Mouse (Mus musculus): ENCODE measurements around the gene Bbof1. TPM values are rescaled to one million over a fixed set of nuclear protein-coding genes. Genes with fewer than 3 reads are reported as not detected.

The Bbof1 gene
- total RNA-seq, 2 experiments from 2014 or later, result 8.7 to 9.9 TPM

DNA sequence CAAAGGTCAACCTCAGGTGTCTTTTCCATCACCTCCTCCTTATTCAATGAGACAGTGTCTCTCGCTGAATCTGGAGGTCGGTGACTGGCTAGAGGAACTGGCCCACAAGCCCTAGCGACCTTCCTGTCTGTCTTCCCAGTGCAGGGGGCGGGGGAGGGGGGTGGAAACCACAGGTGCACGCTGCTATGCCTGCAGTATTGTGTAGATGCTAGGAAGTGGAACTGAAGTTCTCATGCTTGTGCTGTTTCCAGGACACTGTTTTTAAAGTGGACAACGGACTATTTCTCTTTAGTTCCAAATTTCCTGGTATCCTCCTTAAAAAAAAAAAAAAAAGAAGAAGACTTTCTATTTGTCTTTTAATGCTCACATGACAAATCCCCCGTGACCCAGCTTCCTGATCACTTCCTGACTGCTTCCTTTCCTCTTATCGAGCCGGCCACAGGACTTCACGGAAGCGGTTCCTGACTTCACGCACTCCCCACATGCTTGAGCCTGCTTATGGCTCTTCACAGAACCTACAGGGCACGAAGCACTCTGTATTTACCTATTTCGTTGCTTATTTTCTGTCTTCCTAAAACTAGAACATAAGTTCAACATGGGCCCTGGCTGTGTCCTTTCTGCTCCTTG is 20.0 kb upstream of the Bbof1 start:
- no peak overlapping the region for H3K4me3 ChIP-seq
- TF ChIP-seq CTCF (conservative IDR thresholded peaks at IDR 0.05), result no peak
- no peak overlapping the region for H3K27ac ChIP-seq
- no peak for DNase-seq (ENCODE audit: low spot score in 2 of 2)

- Histone ChIP-seq H3K4me3 (no peak overlapping the region), H3K27ac (no peak overlapping the region)
- DNase-seq (ENCODE audit: low spot score in 2 of 2), result no peak
- no peak for TF ChIP-seq CTCF (conservative IDR thresholded peaks at IDR 0.05)
These were observed 18.5 kb upstream of the Bbof1 start for GRCm38 (mm10) chr12:84390336-84390735.

DNA sequence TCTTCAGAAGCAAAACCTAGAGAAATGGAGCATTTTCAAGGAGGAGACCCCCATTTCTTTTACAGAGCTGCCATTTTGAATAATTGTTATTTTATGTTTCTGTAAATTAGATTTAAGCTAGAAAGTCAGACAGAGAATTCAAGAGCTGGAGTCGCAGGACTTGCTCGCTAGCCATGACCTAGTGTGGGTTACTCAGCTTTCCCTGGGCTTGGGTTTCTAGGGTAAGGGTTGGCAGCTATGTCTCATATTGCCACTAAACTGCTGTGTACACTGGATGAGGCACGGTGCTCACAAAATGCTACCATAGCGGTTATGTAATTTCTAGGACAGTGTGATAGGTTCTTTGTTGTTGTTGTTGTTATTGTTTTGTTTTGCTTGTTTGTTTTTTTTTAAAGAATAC is 16.2 kb upstream of the Bbof1 start:
- DNase-seq (ENCODE audit: low spot score in 2 of 2), result no peak
- Histone ChIP-seq H3K27ac (no peak overlapping the region), H3K4me3 (no peak overlapping the region)
- no peak for TF ChIP-seq CTCF (conservative IDR thresholded peaks at IDR 0.05)

DNA sequence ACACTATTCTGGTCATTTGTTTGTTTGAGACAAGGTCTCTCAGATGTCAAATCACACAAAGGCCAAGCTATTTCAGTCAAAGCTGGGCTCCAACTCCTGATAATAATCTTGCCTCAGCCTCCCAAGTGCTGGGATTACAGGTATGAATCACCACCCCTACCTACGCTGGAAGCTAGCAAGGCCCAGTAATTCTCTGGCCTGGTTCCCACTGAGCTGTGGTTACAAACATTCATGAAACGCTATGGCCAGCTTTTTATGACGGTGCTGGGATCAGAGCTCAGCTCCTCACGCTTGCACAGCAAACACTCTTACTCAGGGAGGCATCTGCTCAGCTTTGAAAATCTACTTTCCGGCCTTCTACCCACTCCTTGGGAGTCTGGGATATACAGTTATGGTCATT is 15.0 kb upstream of the Bbof1 start:
- H3K4me3 ChIP-seq, result no peak overlapping the region
- H3K27ac ChIP-seq, result no peak overlapping the region
- DNase-seq (ENCODE audit: low spot score in 2 of 2), result no peak
- no peak for TF ChIP-seq CTCF (conservative IDR thresholded peaks at IDR 0.05)

- TF ChIP-seq CTCF (conservative IDR thresholded peaks at IDR 0.05), result no peak
- DNase-seq (ENCODE audit: low spot score in 2 of 2), result no peak
- Histone ChIP-seq H3K4me3 (no peak overlapping the region), H3K27ac (no peak overlapping the region)
These were observed 11.8 kb upstream of the Bbof1 start for GRCm38 (mm10) chr12:84396947-84397679.

- DNase-seq (ENCODE audit: low spot score in 2 of 2), result no peak
- no peak for TF ChIP-seq CTCF (conservative IDR thresholded peaks at IDR 0.05)
- H3K4me3 ChIP-seq, result no peak overlapping the region
- H3K27ac ChIP-seq, result no peak overlapping the region
These were observed 11.2 kb upstream of the Bbof1 start for GRCm38 (mm10) chr12:84397685-84398084.

GRCm38 (mm10) chr12:84398629-84399028 is 10.2 kb upstream of the Bbof1 start:
- no peak for TF ChIP-seq CTCF (conservative IDR thresholded peaks at IDR 0.05)
- no peak overlapping the region for H3K27ac ChIP-seq
- no peak overlapping the region for H3K4me3 ChIP-seq
- no peak for DNase-seq (ENCODE audit: low spot score in 2 of 2)

DNA sequence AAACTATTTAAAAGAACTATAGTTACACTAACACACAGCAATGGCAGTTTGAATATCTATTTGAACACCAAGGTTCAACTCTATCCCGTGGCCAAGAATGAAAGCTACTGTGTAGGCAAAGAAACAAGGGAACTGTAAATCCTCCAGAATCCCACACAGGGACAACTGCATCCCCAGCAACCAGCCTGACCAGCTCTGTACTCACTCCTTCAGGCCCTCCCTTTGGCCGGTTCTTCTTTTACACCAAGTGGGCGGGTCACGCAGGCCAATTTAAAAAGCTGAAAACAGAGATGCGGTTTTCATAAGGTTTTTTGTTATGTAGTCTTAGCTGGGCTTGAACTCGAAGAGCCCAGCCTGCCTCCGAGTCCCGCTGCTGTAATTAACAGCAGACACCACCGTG is 9.7 kb upstream of the Bbof1 start:
- no peak overlapping the region for H3K4me3 ChIP-seq
- peak overlapping the region; percentile 43; the same call in 1 of the 2 replicates for H3K27ac ChIP-seq
- TF ChIP-seq CTCF (conservative IDR thresholded peaks at IDR 0.05), result no peak
- DNase-seq (ENCODE audit: low spot score in 2 of 2), result no peak

DNA sequence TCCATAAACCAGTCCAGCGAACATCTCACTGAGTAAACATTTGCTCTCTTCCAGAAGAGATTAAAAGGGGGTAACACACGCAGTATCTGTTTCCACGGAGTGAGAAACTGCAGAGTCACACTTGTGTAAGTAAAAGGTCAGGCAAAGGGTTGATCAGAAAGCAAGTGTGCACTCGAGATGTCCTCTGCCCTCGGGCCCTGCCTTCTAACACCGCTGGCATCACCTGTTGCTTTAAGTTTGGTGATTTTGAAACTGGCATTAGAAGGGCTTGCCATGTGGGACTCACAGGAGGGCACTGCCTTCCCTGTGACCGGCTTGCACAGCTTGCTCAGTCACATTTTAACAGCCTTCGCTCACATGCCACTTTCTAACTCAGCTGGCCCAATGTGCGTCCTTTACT is 9.2 kb upstream of the Bbof1 start:
- H3K4me3 ChIP-seq, result no peak overlapping the region
- H3K27ac ChIP-seq, result peak overlapping the region; percentile 43; the same call in 1 of the 2 replicates
- TF ChIP-seq CTCF (conservative IDR thresholded peaks at IDR 0.05), result no peak
- DNase-seq (ENCODE audit: low spot score in 2 of 2), result no peak

DNA sequence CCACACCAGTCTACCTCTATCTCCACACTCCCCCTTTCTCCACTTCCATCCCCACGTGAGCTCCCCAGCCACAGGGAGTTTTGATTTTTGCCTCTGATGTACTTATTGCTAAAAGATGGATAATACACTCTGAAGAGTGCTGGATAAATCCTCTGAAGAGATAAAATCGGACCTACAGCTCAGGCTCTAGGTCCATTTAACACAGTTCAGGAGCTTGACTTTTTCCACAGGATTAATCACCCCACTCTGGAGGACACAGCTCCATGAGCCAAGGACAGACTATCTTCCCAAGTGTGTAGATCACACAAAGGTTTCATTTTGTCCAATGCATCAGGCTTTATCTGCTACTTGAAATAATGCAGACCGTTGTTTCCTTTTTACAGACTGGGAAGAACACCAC is 8.8 kb upstream of the Bbof1 start:
- Histone ChIP-seq H3K4me3 (no peak overlapping the region), H3K27ac (peak overlapping the region; percentile 43; the same call in 1 of the 2 replicates)
- TF ChIP-seq CTCF (conservative IDR thresholded peaks at IDR 0.05), result no peak
- no peak for DNase-seq (ENCODE audit: low spot score in 2 of 2)

DNA sequence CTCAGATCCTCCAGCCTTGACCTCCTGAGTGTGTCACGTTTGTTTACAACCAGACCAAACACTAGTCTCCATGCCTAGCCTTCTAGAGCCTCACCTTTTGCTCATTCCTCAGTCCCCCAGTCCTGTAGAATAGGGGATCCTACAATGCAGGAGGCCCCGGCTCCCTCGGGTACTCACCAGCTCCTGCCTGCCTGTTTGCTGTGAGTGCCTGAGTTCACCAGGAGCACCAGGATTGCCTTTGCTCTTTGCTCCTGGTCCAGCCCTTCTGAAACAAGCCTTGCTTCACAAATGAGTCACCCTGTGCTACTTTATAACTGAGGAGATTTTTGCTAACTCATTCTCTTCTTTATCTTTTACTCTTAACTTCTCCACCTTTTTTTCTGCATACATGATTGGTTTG is 8.2 kb upstream of the Bbof1 start:
- TF ChIP-seq CTCF (conservative IDR thresholded peaks at IDR 0.05), result no peak
- H3K4me3 ChIP-seq, result no peak overlapping the region
- no peak for DNase-seq (ENCODE audit: low spot score in 2 of 2)
- peak overlapping the region; percentile 19; the same call in 1 of the 2 replicates for H3K27ac ChIP-seq

- no peak for DNase-seq (ENCODE audit: low spot score in 2 of 2)
- TF ChIP-seq CTCF (conservative IDR thresholded peaks at IDR 0.05), result no peak
- Histone ChIP-seq H3K27ac (no peak overlapping the region), H3K4me3 (no peak overlapping the region)
These were observed 5.9 kb upstream of the Bbof1 start for GRCm38 (mm10) chr12:84402923-84403322.

GRCm38 (mm10) chr12:84404541-84404940 is 4.3 kb upstream of the Bbof1 start:
- no peak for TF ChIP-seq CTCF (conservative IDR thresholded peaks at IDR 0.05)
- no peak overlapping the region for H3K4me3 ChIP-seq
- H3K27ac ChIP-seq, result no peak overlapping the region
- no peak for DNase-seq (ENCODE audit: low spot score in 2 of 2)

DNA sequence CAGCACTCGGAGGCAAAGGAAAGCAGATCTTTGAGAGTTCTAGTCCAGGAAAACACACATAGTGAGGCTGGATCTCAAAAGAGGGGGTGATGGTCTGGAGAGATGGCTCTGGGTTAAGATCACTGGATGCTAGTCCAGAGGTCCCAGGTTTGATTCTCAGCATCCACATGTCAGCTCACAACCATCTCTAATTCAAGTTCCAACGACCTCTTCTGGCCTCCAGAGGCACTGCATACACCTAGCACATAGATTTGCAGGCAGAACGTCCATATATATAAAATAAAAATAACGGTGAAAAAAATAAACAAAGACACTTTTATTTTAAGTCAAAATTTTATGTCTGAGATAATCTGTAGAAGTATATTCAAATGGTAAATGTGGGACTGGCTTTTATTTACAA is 1.6 kb upstream of the Bbof1 start:
- DNase-seq (ENCODE audit: low spot score in 2 of 2), result no peak
- peak; percentile 56 for TF ChIP-seq CTCF (conservative IDR thresholded peaks at IDR 0.05)
- Histone ChIP-seq H3K27ac (no peak overlapping the region), H3K4me3 (no peak overlapping the region)

All from layer of hippocampus, adult 2 months (tissue).